Mouse (Mus musculus) stomach, embryonic 14.5 days (tissue): Measurements from ENCODE around the gene Klf9. TPM values are rescaled to one million over a fixed set of nuclear protein-coding genes. Genes with fewer than 3 reads are reported as not detected.

ENCODE experiments used
- ATAC-seq: fragments of 200-750 bp; cut with Nextera tagmentation; 2 replicates; pipeline ENCODE4 v1.8.0; 2017; ENCODE audit warnings: low read depth, moderate TSS enrichment; ENCODE audit not compliant: insufficient number of reproducible peaks, insufficient read depth, low FRiP score
- H3K27ac ChIP-seq: fragments of 300-500 bp; sonication (generic); 2 replicates; pipeline ENCODE4 v1.5.1; 2014; ENCODE audit warnings: mild to moderate bottlenecking, low read length, moderate library complexity, mixed read lengths
- H3K27me3 ChIP-seq: fragments of 300-500 bp; sonication (generic); 2 replicates; pipeline ENCODE4 v1.6.1; 2014; ENCODE audit warnings: low read length, control low read depth, mixed read lengths; ENCODE audit not compliant: control insufficient read depth, insufficient read depth
- H3K36me3 ChIP-seq: fragments of 300-500 bp; sonication (generic); 2 replicates; pipeline ENCODE4 v1.6.1; 2014; ENCODE audit warnings: mild to moderate bottlenecking, control low read depth, low read length, moderate library complexity, mixed read lengths; ENCODE audit not compliant: control insufficient read depth, insufficient read depth
- H3K4me1 ChIP-seq: fragments of 300-500 bp; sonication (generic); 2 replicates; pipeline ENCODE4 v1.6.1; 2014; ENCODE audit warnings: low read length, control low read depth, mixed read lengths; ENCODE audit not compliant: control insufficient read depth, insufficient read depth
- H3K4me2 ChIP-seq: fragments of 300-500 bp; sonication (generic); replicated peaks from 2 replicates; pipeline ENCODE4 v1.6.1; 2014; ENCODE audit warnings: low read depth, low read length, control low read depth
- H3K4me3 ChIP-seq: fragments of 300-500 bp; sonication (generic); 2 replicates; pipeline ENCODE4 v1.5.1; 2014; ENCODE audit warnings: low read depth, low read length, control low read depth
- H3K9ac ChIP-seq: fragments of 300-500 bp; sonication (generic); replicated peaks from 2 replicates; pipeline ENCODE4 v1.6.1; 2014; ENCODE audit warnings: low read depth, mild to moderate bottlenecking, control low read depth, low read length, moderate library complexity, mixed read lengths
- H3K9me3 ChIP-seq: fragments of 300-500 bp; sonication (generic); 2 replicates; pipeline ENCODE4 v1.6.1; 2016; ENCODE audit warnings: low read depth, low read length, control low read depth; ENCODE audit not compliant: control insufficient read depth
- WGBS: fragments of 180-500 bp; shearing (Covaris S2); extraction: QIAGEN DNeasy Blood & Tissue Kit; methylation state at CpG from one replicate; pipeline ENCODE4 v1.1.7; 2014; 5-methylcytosine and 5-hydroxymethylcytosine counted together
- polyA plus RNA-seq: library from polyadenylated mRNA; unstranded; fragments of >200 nt; fragmentation: Nextera tagmentation; extraction: Ambion mirVana; gene quantifications from 2 replicates; pipeline ENCODE4 v1.2.1, GENCODE M21; 2014

Gene Klf9
- polyA plus RNA-seq, 1 experiment from 2014 or later = 3.8 TPM

GRCm38 (mm10) chr19:23164651-23165240 lies 23.7 kb downstream of the Klf9 start:
- Histone ChIP-seq H3K4me1 (no peaks in the 10 kb centered on the region), H3K9me3 (no peaks in the 10 kb centered on the region), H3K4me2 (no peak overlapping the region), H3K27ac (no peak overlapping the region), H3K36me3 (no peaks in the 10 kb centered on the region), H3K27me3 (no peaks in the 10 kb centered on the region), H3K9ac (no peak overlapping the region), H3K4me3 (no peak overlapping the region)
- 93% methylated on average over 16 of the region's 16 CpGs for WGBS
- ATAC-seq = no peak

- WGBS = 74% methylated on average over 11 of the region's 11 CpGs
- no peak for ATAC-seq
Observed at GRCm38 (mm10) chr19:23166550-23167284, 25.7 kb downstream of the Klf9 start.

GRCm38 (mm10) chr19:23168899-23169658 lies 28.1 kb downstream of the Klf9 start:
- H3K27ac ChIP-seq = no peak overlapping the region
- no peaks in the 10 kb centered on the region for H3K27me3 ChIP-seq
- 83% methylated on average over 5 of the region's 5 CpGs for WGBS
- ATAC-seq = no peak
- no peaks in the 10 kb centered on the region for H3K36me3 ChIP-seq
- H3K9ac ChIP-seq = no peak overlapping the region
- H3K4me3 ChIP-seq = no peak overlapping the region
- H3K9me3 ChIP-seq = no peaks in the 10 kb centered on the region
- H3K4me1 ChIP-seq = no peaks in the 10 kb centered on the region
- H3K4me2 ChIP-seq = no peak overlapping the region

More at GRCm38 (mm10) chr19:23166550-23167284, 25.7 kb downstream of the Klf9 start:
- no peak overlapping the region for H3K9ac ChIP-seq
- H3K27me3 ChIP-seq = no peaks in the 10 kb centered on the region
- no peak overlapping the region for H3K27ac ChIP-seq
- H3K4me3 ChIP-seq = no peak overlapping the region
- no peaks in the 10 kb centered on the region for H3K9me3 ChIP-seq
- no peaks in the 10 kb centered on the region for H3K4me1 ChIP-seq
- no peaks in the 10 kb centered on the region for H3K36me3 ChIP-seq
- H3K4me2 ChIP-seq = no peak overlapping the region

- 96% methylated on average over 2 of the region's 2 CpGs for WGBS
- H3K27ac ChIP-seq = no peak overlapping the region
- H3K9ac ChIP-seq = no peak overlapping the region
Observed at GRCm38 (mm10) chr19:23169659-23170050, 28.6 kb downstream of the Klf9 start.

GRCm38 (mm10) chr19:23170476-23170875 lies 29.4 kb downstream of the Klf9 start:
- H3K4me3 ChIP-seq = no peak overlapping the region
- no peaks in the 10 kb centered on the region for H3K9me3 ChIP-seq
- no peaks in the 10 kb centered on the region for H3K4me1 ChIP-seq
- 83% methylated on average over 5 of the region's 5 CpGs for WGBS
- no peaks in the 10 kb centered on the region for H3K36me3 ChIP-seq
- no peak for ATAC-seq
- H3K27ac ChIP-seq = no peak overlapping the region
- H3K4me2 ChIP-seq = no peak overlapping the region
- H3K27me3 ChIP-seq = no peaks in the 10 kb centered on the region
- H3K9ac ChIP-seq = no peak overlapping the region

More at GRCm38 (mm10) chr19:23169659-23170050, 28.6 kb downstream of the Klf9 start:
- Histone ChIP-seq H3K4me1 (no peaks in the 10 kb centered on the region), H3K9me3 (no peaks in the 10 kb centered on the region), H3K36me3 (no peaks in the 10 kb centered on the region), H3K27me3 (no peaks in the 10 kb centered on the region), H3K4me3 (no peak overlapping the region), H3K4me2 (no peak overlapping the region)
- ATAC-seq = no peak

GRCm38 (mm10) chr19:23171136-23171535 lies 30.1 kb downstream of the Klf9 start:
- Histone ChIP-seq H3K4me1 (no peaks in the 10 kb centered on the region), H3K4me2 (no peak overlapping the region), H3K4me3 (no peak overlapping the region), H3K27me3 (no peaks in the 10 kb centered on the region), H3K9ac (no peak overlapping the region), H3K9me3 (no peaks in the 10 kb centered on the region), H3K36me3 (no peaks in the 10 kb centered on the region), H3K27ac (no peak overlapping the region)
- 93% methylated on average over 2 of the region's 2 CpGs for whole genome bisulfite sequencing
- ATAC-seq = no peak

GRCm38 (mm10) chr19:23175090-23175489 lies 34.1 kb downstream of the Klf9 start:
- Histone ChIP-seq H3K4me1 (no peaks in the 10 kb centered on the region), H3K4me3 (no peak overlapping the region), H3K27me3 (no peaks in the 10 kb centered on the region), H3K9me3 (no peaks in the 10 kb centered on the region), H3K4me2 (no peak overlapping the region), H3K36me3 (no peaks in the 10 kb centered on the region), H3K27ac (no peak overlapping the region), H3K9ac (no peak overlapping the region)
- ATAC-seq = no peak
- 64% methylated on average over 3 of the region's 3 CpGs for WGBS

GRCm38 (mm10) chr19:23175511-23175910 lies 34.5 kb downstream of the Klf9 start:
- no peaks in the 10 kb centered on the region for H3K9me3 ChIP-seq
- no peak overlapping the region for H3K27ac ChIP-seq
- no peak for ATAC-seq
- H3K4me2 ChIP-seq = no peak overlapping the region
- H3K27me3 ChIP-seq = no peaks in the 10 kb centered on the region
- 59% methylated on average over 2 of the region's 2 CpGs for WGBS
- H3K4me3 ChIP-seq = no peak overlapping the region
- no peak overlapping the region for H3K9ac ChIP-seq
- H3K36me3 ChIP-seq = no peaks in the 10 kb centered on the region
- H3K4me1 ChIP-seq = no peaks in the 10 kb centered on the region
